10 mouse cellular contexts compared by ENCODE assay signal in the genomic region with DNA sequence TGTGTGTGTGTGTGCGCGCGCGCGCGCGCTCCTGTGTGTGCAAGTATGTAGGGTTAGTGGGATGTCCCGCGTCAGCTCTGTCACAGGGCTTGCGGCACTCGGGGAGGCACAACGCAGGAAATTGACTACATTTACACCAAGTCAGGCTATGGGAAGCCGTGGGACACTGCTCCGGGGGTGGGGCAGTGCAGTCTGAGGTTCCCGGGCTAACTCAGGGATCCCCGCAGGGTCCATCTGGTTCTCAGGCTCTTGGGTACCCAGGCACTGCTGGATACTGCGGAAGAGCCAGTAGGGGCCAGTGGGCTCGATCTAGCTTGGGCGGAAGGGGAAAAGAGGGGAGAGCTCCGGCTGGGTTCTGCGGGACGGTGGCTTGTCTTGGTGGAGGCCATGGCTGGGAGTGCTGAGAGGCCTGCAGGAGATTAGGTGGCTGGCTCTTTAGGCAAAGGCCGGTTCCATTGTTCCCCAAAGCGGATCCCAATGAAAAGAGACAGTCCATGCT. TPM values are rescaled to one million over a fixed set of nuclear protein-coding genes. Genes with fewer than 3 reads are reported as not detected.
DNase-seq lines count a peak whose midpoint lies in the region; ATAC-seq and TF ChIP-seq lines count a peak whose summit lies in the region.
"Had no signal": no experiment of that assay in that cellular context is flagged by ENCODE, and none has a peak within 500 bp of the region (broad histone marks: within the 10 kb centered on the region; RNA-seq: fewer than 3 reads in every experiment).

No protein-coding gene starts in this region.

- H3K36me3 ChIP-seq in forebrain, postnatal 0 days (ENCODE audit: insufficient read depth), result no peaks in the 10 kb centered on the region
- H3K36me3 ChIP-seq in liver, embryonic 14.5 days (replicated peaks; ENCODE audit: control insufficient read depth, insufficient read depth, low read depth), result no peaks in the 10 kb centered on the region

- H3K27me3 ChIP-seq in forebrain, postnatal 0 days (ENCODE audit: insufficient read depth, low read length), result no peaks in the 10 kb centered on the region
- no peaks in the 10 kb centered on the region for H3K27me3 ChIP-seq in liver, embryonic 14.5 days (ENCODE audit: control insufficient read depth, insufficient read depth, low read length)

- WGBS in forebrain, postnatal 0 days, result 13% methylated on average over 24 of the region's 24 CpGs
- WGBS in liver, embryonic 14.5 days (ENCODE audit: insufficient replicate concordance), result 19% methylated on average over 24 of the region's 24 CpGs

- H3K4me1 ChIP-seq in forebrain, postnatal 0 days (ENCODE audit: insufficient read depth), result 0 out of 2 replicates have a peak, but pooled peaks cover 3% of the 10 kb centered on the region
- no peaks in the 10 kb centered on the region for H3K4me1 ChIP-seq in liver, embryonic 14.5 days (replicated peaks; ENCODE audit: control insufficient read depth in 2 of 2, insufficient read depth in 2 of 2, low read length in 1 of 2)

- no peak overlapping the region for H3K9ac ChIP-seq in forebrain, postnatal 0 days
- H3K9ac ChIP-seq in liver, embryonic 14.5 days (replicated peaks), result no peak overlapping the region

- peak; percentile 10 for DNase-seq in thymus, postnatal 4 days
- DNase-seq in thymus, postnatal 0 days (ENCODE audit: low spot score), result no peak
- no peak for DNase-seq in forebrain, postnatal 0 days
- DNase-seq in liver, embryonic 14.5 days (ENCODE audit: low read depth in 3 of 3, low spot score in 3 of 3), result no peak
- peak; percentile 14 for DNase-seq in yolk sac, embryonic 10.5 days (ENCODE audit: low spot score)
- DNase-seq in left cerebral cortex, adult 2 months (ENCODE audit: extremely low spot score in 1 of 2, low spot score in 2 of 2), result no peak
- DNase-seq in gastrocnemius, postnatal 10 days, result no peak
- DNase-seq: kidney, postnatal 25 days; thymus, postnatal 25 days had no signal

- intact Hi-C loops in left cerebral cortex, adult 2 months (cut with DNase I), result no loop called here

- no peak for TF ChIP-seq EP300 in liver, embryonic 14.5 days (IDR thresholded peaks at IDR 0.05; ENCODE audit: low read depth)

- ATAC-seq in forebrain, postnatal 0 days, result 0 out of 2 replicates have a peak, but pooled peaks have one; percentile 10
- peak; percentile 18; the same call in 1 of the 2 replicates for ATAC-seq in liver, embryonic 14.5 days (ENCODE audit: insufficient read depth)
- ATAC-seq in activated CD4-positive, CD25-positive, alpha-beta regulatory T cell, adult 4 months, result no peak

- H3K4me2 ChIP-seq in forebrain, postnatal 0 days (ENCODE audit: low read depth), result peak overlapping the region; percentile 35
- H3K4me2 ChIP-seq in liver, embryonic 14.5 days (ENCODE audit: low read depth), result peak overlapping the region; percentile 36

- H3K9me3 ChIP-seq in forebrain, postnatal 0 days (ENCODE audit: low read length), result no peaks in the 10 kb centered on the region
- no peaks in the 10 kb centered on the region for H3K9me3 ChIP-seq in liver, embryonic 14.5 days (ENCODE audit: control insufficient read depth, low read length)

- H3K27ac ChIP-seq in forebrain, postnatal 0 days (ENCODE audit: low read depth, low read length), result no peak overlapping the region
- H3K27ac ChIP-seq in liver, embryonic 14.5 days, result no peak overlapping the region
- no peak overlapping the region for H3K27ac ChIP-seq in left cerebral cortex, adult 2 months

- no peak for TF ChIP-seq CTCF in forebrain, postnatal 0 days (IDR thresholded peaks at IDR 0.05; ENCODE audit: low read depth)
- TF ChIP-seq CTCF in liver, embryonic 14.5 days (IDR thresholded peaks at IDR 0.05; ENCODE audit: low read depth), result no peak
- TF ChIP-seq CTCF in left cerebral cortex, adult 2 months (IDR thresholded peaks at IDR 0.05), result no peak

- 0 out of 2 replicates have a peak overlapping the region, but pooled peaks have one; percentile 3 for H3K4me3 ChIP-seq in forebrain, postnatal 0 days (ENCODE audit: low read depth, low read length)
- H3K4me3 ChIP-seq in liver, embryonic 14.5 days (ENCODE audit: insufficient read depth in 1 of 2, low read depth in 2 of 2, low read length in 2 of 2), result no peak overlapping the region
- H3K4me3 ChIP-seq in left cerebral cortex, adult 2 months, result no peak overlapping the region

RNA-seq across cellular contexts. Expression of a gene that starts 15.5 kb away (rescaled TPM):
- 39.4 and 43.3 TPM in 2 replicates for polyA plus RNA-seq in thymus, postnatal 0 days (2015; fragmentation: Nextera tagmentation; extraction: Ambion mirVana)
- total RNA-seq in forebrain, postnatal 0 days (2014; rRNA removed), result 2.1 and 4.7 TPM in 2 replicates
- polyA plus RNA-seq in forebrain, postnatal 0 days (2015; fragmentation: Nextera tagmentation; extraction: Ambion mirVana), result 2.7 and 4.2 TPM in 2 replicates
- 6.0 and 11.0 TPM in 2 replicates for polyA plus RNA-seq in liver, embryonic 14.5 days (2012; rRNA removed)
- 15.9 and 18.8 TPM in 2 replicates for polyA plus RNA-seq in liver, embryonic 14.5 days (2014; fragmentation: Nextera tagmentation; extraction: Ambion mirVana)
- polyA plus RNA-seq in activated CD4-positive, CD25-positive, alpha-beta regulatory T cell, adult 4 months (2017; shearing (Covaris generic)), result 10 to 100 TPM; 27.0 to 34.7 TPM
- total RNA-seq in left cerebral cortex, adult 2 months (2021), result 1 to 10 TPM; 1.1 to 1.3 TPM
- 1 to 10 TPM; 3.0 to 3.4 TPM for total RNA-seq in gastrocnemius, postnatal 10 days (2021)

Comparison
In these comparisons a context has a peak if more than half of its experiments do, and no peak if none do; other contexts are left out.
1. DNase-seq: peak in thymus, postnatal 4 days (single experiment) and yolk sac, embryonic 10.5 days (single experiment); none in thymus, postnatal 0 days (single experiment), forebrain, postnatal 0 days (single experiment), liver, embryonic 14.5 days (0 of 3), left cerebral cortex, adult 2 months (0 of 2) and gastrocnemius, postnatal 10 days (single experiment).